Mouse (Mus musculus) urinary bladder, postnatal 4 days (tissue): ENCODE data around the gene Kdelc2.

Experiments
- DNase-seq, 2 experiments: peaks; one replicate each; pipeline ENCODE4 v3.0.0; 2021 to 2022; ENCODE audit warnings: low spot score in 2 of 2

Gene Kdelc2

GRCm38 (mm10) chr9:53383951-53384866, at the start of gene Kdelc2:
Gene Kdelc2, plus strand, starts transcription at chr9:53384025.
- peak; percentile 81 to 82 for DNase-seq

- DNase-seq, result no peak
Measured at GRCm38 (mm10) chr9:53335131-53335530, 48.7 kb upstream of the Kdelc2 start.

DNA sequence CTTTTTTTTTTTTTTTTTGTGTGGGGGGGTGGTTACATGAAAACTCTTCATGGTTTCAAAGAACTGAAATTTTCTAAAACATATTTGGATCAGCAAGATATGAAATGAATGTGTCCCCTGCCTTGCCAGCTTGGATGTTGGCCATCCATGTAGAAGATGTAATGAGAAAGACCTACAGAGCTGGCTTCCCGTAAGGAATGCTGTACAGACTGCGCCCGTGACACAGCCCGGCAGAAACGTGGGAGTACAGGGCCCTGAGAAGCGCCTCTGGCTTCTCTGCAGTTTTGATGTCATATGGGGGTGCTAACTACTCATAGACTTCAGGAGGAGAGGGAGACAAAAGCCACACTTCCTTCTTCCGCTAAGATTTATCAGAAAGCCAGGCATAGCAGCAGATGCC, 44.2 kb upstream of the Kdelc2 start:
- DNase-seq, result no peak

DNA sequence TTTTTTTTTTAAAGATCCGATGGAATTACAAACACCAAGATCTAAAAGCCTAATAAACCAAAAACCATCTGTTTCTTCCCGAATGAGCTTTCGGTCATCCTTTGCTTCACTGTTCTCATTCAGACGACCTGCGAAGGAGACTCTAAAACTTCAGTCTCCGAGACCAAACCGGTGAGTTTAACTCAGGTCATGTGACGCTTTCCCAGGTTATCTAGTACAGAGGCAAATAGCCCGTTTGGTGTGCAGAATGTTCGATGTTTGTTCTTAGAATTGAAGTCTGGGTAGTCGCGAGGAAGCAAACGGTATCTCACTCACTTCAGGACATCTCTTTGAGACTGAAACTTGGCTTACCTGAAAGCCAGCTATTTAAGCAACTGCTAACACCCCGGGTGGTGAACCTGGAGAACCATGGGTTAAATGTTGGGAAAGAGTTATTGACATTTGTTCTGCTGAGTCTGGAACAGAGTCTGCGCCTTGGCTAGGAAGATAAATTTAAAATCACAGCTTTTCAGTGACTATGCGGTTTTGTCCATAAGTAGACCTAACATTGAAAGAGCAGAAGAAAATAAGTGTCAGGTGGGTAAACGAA, 43.4 kb upstream of the Kdelc2 start:
- DNase-seq, result no peak

DNA sequence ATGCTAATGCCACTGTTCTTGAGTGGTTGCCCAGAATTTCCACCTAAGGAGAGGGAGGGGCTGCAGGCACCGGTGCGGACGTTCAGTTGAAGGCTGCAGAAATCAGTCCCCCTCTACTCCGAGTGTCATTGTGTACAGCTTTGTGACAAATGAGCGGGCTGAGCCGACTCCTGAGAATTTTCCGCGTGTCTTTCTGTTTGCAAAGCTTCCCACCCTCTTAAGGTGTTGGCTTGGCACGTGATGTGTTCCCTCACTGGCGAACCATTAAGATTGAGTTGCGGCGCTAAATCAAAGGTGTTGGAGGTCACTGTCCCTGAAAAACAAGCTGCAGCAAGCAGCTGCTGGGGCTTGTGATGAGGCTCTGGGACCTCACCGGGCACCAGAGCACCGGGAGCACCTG, 42.9 kb upstream of the Kdelc2 start:
- DNase-seq, result no peak

GRCm38 (mm10) chr9:53341981-53342380, 41.8 kb upstream of the Kdelc2 start:
- DNase-seq, result no peak

- no peak for DNase-seq
Measured at GRCm38 (mm10) chr9:53344646-53345432, 39.0 kb upstream of the Kdelc2 start.

- no peak for DNase-seq
Measured at GRCm38 (mm10) chr9:53345728-53346127, 38.1 kb upstream of the Kdelc2 start.

DNA sequence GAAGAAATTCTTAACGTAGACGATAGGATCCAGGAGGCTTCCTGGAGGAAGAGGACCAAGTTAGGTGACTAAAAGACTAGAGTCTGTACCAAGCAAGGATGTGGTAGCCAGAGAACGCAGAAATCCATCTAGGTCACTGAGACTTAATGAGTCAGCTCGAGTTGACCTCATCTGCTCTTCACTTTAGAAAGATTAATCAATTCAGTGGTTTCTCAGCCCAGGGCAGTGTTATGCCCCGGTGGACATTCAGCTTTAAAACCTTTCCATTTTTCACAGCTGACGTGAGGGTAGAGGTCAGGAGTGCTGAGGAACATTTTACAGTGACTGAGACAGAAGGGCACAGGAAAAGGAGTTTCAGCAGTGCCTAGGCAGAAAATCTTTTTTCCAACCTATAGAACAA, 37.4 kb upstream of the Kdelc2 start:
- DNase-seq, result no peak

- no peak for DNase-seq
Measured at GRCm38 (mm10) chr9:53349211-53349610, 34.6 kb upstream of the Kdelc2 start.

GRCm38 (mm10) chr9:53350331-53350730, 33.5 kb upstream of the Kdelc2 start:
- DNase-seq, result no peak

DNA sequence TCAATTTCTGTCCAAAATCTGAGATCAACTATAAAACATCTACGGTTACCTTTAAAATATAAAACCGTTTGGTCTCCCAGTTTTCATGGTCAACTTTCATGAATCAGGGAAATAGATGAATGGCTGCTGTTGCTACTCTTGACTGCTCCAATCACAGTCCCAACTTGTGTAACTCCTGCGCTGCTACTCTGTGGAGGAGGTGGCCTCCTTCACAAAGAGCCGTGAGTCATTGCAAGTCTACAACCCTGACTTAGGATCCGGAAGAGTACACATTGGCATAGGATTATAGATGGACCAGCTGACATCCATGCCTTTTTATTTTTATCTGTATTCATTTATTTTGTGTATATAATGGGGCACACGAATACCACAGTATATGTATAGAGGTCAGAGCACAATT, 31.9 kb upstream of the Kdelc2 start:
- DNase-seq, result no peak

- no peak for DNase-seq
Measured at GRCm38 (mm10) chr9:53353161-53353560, 30.7 kb upstream of the Kdelc2 start.

DNA sequence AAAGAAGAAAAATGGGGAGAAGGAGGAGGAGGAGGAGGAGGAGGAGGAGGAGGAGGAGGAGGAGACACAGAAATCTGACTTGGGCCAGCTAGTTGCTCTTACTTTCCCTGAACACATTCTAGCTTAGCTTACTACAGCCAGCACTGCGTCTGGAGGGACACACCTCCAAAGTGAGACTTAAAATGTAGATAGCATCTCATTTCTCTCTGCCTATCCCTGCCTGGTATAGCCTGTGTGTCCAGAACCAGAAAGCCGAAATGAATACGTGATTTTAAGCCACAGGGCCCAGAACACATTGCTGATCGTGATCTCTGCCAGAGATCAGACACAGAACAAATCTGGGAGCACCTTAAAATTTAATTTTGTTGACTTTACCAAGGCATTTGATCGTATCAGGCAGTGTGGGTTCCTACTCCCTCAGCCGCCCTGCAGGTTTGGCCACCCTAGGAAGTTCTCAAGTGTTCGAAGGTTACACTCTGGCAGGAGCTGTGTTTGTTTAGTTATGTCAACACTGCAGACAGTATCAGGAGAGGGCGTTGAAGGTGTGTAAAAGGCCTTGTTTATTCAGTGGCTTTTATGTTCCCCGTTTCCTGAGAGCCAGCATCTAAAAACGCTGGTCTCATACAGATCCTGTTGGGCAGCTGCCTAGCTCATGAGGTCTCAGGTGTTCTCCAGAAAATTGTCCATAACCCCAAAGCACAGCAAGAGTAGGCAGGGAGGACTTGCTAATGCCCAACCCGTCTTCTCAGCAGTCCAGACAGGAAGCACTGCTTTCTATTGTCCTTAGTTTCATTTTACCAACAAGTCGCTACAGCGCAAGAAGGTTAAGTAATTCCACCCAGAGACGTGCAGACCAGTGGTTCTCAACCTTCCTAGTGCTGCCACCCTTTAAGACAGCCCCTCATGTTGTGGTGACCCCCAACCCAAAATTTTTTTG, 27.3 kb upstream of the Kdelc2 start:
- peak in 1 of 2 experiments; percentile 34 for DNase-seq

DNA sequence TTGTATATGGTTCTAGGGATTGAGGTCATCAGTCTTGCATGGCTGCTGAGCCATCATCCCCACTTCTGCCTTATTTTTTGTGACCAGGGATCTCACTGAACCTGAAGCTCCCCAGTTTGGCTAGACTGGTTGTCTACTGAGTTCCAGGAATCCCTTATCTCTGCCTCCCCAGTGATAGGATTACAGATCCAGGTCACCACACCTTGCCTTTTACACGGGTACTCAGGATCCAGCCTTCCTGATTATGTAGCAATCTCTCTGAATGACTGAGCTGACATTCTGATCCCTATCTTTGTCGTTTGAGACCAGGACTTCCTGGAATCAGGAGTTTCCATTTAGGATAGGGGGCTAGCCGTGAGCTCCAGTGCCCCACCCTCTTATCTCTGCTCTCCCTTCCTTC, 12.5 kb upstream of the Kdelc2 start:
- DNase-seq, result no peak

GRCm38 (mm10) chr9:53375907-53376306, 7.9 kb upstream of the Kdelc2 start:
- no peak for DNase-seq

DNA sequence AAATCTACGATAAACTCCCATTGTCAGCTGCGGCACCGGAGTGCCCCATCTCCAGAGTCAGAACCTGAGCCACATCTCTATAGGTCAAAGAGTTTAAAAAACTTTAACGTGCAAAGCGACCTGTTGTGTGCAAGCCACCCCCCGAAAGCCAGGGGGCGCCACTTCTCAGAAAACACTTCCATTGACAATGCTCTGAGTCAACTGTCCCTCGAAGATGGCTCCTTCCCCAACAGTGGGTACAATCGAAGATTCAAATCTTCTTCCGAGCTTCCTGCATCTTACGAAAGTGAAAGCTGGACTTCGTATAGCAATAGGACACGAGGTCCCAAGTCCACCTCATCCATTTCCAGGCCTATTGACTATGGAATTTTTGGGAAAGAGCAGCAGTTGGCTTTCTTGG, 7.0 kb upstream of the Kdelc2 start:
- DNase-seq, result no peak

GRCm38 (mm10) chr9:53377597-53377996, 6.2 kb upstream of the Kdelc2 start:
- DNase-seq, result no peak

GRCm38 (mm10) chr9:53378171-53378570, 5.7 kb upstream of the Kdelc2 start:
- no peak for DNase-seq

- DNase-seq, result no peak
Measured at GRCm38 (mm10) chr9:53380595-53380994, 3.2 kb upstream of the Kdelc2 start.

DNA sequence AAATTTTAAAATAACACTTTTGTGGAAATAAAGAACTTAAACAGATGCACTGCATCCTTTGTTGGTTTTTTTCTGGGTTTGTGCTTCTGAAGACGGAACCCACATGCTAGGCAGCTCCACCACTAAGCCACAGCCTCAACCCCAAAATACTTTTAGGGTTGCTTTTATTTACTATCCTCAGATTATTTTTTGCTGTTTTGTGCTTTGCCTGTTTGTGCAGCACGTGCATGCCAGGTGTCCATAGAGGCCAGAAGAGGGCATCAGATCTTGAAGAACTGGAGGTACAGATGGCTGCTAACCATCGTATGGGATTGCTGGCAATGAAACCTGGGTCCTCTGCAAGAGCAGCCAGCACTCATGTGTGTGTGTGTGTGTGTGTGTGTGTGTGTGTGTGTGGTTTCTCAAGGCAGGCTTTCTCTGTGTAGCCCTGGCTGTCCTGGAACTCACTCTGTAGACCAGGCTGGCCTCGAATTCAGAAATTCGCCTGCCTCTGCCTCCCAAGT, 2.7 kb upstream of the Kdelc2 start:
- no peak for DNase-seq
